Mouse (Mus musculus): Measurements from ENCODE around the gene Armc9. TPM values are rescaled to one million over a fixed set of nuclear protein-coding genes. Genes with fewer than 3 reads are reported as not detected.
A peak's percentile ranks its signal among the peaks of the same experiment; 100 is the strongest.

The Armc9 gene
- polyA plus RNA-seq, 1 experiment, result 24.9 TPM

DNA sequence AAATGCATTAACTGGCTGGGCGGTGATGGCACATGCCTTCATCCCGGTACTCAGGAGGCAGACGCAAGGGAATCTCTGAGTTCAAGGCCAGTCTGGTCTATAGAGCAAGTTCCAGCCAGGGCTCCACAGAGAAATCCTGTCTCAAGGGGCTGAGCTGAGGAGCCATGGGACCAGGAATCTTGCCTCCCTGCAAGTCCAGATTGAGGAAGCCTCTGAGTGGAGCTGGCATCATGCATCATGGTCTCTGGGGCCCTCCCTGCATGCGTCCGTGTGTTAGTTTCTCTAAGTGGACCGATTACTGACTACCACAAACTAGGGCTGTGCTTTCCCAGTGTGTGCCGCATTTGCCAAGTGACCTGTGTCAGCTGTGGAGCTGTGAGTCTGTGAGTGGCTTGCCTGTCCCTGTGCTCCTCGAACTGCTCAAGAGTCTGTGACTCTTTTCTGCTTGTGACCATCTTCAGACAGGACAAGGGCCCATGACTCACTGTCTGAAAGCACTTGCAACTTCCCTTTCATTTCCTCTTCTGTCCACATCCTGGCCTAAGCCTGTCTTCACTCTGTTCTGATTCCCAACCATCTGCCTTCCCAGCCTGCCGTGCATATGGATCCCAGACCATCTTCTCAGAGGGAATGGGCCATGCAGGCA, 74.7 kb downstream of the Armc9 start:
- no peak for DNase-seq
- Histone ChIP-seq H3K27me3 (ENCODE audit: control insufficient read depth, insufficient read depth, low read length) (no peaks in the 10 kb centered on the region), H3K27ac (ENCODE audit: insufficient read depth, low read length) (no peak overlapping the region), H3K4me3 (replicated peaks; ENCODE audit: insufficient read depth, low read depth, low read length) (no peak overlapping the region), H3K4me1 (ENCODE audit: control insufficient read depth, insufficient read depth, low read length) (no peaks in the 10 kb centered on the region)
- WGBS, result 85% methylated on average over 9 of the region's 9 CpGs
- TF ChIP-seq POLR2A (IDR thresholded peaks at IDR 0.05; ENCODE audit: borderline replicate concordance, insufficient read depth, low read length) (no peak), CTCF (IDR thresholded peaks at IDR 0.05; ENCODE audit: borderline replicate concordance, insufficient read depth, low read depth, low read length) (no peak)

DNA sequence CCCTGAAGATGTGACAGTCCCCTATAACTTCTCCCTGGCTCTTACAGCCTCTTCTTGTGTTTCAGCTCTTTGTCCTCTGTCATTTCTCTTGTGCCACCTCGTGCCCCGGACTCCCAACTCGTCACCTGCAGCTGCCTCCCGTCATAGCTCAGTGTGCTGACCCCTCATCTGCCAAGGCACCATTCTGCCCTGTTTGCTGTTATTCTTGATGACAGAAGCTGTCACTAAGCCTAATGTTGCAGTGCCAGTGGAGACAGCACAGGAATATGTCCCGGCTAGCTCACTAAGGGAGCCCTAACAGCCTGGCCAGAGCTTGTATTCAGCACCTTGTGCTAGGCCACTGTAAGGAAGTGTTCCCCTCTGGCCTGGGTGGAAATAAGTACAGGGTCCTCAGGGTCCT, 78.1 kb downstream of the Armc9 start:
- DNase-seq, result no peak
- no peak overlapping the region for H3K27ac ChIP-seq (ENCODE audit: insufficient read depth, low read length)
- no peaks in the 10 kb centered on the region; the same call in 1 of the 2 replicates for H3K4me1 ChIP-seq (ENCODE audit: control insufficient read depth, insufficient read depth, low read length)
- H3K27me3 ChIP-seq (ENCODE audit: control insufficient read depth, insufficient read depth, low read length), result no peaks in the 10 kb centered on the region
- TF ChIP-seq CTCF (IDR thresholded peaks at IDR 0.05; ENCODE audit: borderline replicate concordance, insufficient read depth, low read depth, low read length) (no peak), POLR2A (IDR thresholded peaks at IDR 0.05; ENCODE audit: borderline replicate concordance, insufficient read depth, low read length) (no peak)
- H3K4me3 ChIP-seq (replicated peaks; ENCODE audit: insufficient read depth, low read depth, low read length), result no peak overlapping the region
- WGBS, result 75% methylated on average over 5 of the region's 5 CpGs

DNA sequence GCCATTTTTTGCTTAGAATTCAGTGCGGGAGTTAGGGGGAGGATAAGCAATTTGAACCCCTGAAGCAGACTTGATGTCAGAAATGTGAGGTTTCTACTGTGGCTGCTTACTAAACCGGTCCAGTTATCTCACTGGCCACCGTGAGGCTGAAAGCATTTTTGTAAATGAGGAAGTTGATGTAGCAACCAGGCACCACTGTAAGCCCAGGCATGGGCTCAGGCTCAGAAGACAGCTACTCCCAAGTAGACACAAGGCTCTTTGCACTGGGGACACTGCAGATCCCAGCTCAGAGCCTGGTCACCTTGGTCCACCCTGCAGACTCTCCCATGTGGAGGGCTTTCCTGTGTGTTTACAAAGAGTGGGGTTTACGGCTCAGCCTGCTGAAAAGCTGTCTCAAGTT, 79.2 kb downstream of the Armc9 start:
- Histone ChIP-seq H3K4me1 (ENCODE audit: control insufficient read depth, insufficient read depth, low read length) (no peaks in the 10 kb centered on the region; the same call in 1 of the 2 replicates), H3K27me3 (ENCODE audit: control insufficient read depth, insufficient read depth, low read length) (no peaks in the 10 kb centered on the region), H3K27ac (ENCODE audit: insufficient read depth, low read length) (no peak overlapping the region), H3K4me3 (replicated peaks; ENCODE audit: insufficient read depth, low read depth, low read length) (no peak overlapping the region)
- TF ChIP-seq POLR2A (IDR thresholded peaks at IDR 0.05; ENCODE audit: borderline replicate concordance, insufficient read depth, low read length) (no peak), CTCF (IDR thresholded peaks at IDR 0.05; ENCODE audit: borderline replicate concordance, insufficient read depth, low read depth, low read length) (no peak)
- 90% methylated on average over 4 of the region's 4 CpGs for WGBS
- DNase-seq, result no peak

DNA sequence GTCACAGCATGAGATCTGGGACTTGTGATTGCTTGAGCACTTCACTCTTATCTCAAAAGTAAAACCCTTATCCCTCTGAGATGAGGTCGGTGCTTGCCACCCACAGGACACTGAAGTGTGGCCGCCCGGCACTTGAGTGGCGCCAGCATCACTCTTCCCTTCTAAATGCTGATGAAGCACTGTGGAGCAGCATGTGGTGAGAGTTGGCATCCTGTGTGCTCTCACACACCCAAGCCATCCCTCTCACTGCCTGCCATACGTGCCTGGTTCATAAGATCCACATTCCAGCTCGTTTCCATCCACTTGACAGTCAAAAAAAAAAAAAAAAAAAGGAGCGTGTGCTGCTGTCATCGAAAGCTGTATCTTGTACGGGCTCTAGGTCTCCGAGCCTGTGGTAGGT, 80.5 kb downstream of the Armc9 start:
- DNase-seq, result peak in 1 of 2 experiments; percentile 23
- no peak overlapping the region for H3K27ac ChIP-seq (ENCODE audit: insufficient read depth, low read length)

DNA sequence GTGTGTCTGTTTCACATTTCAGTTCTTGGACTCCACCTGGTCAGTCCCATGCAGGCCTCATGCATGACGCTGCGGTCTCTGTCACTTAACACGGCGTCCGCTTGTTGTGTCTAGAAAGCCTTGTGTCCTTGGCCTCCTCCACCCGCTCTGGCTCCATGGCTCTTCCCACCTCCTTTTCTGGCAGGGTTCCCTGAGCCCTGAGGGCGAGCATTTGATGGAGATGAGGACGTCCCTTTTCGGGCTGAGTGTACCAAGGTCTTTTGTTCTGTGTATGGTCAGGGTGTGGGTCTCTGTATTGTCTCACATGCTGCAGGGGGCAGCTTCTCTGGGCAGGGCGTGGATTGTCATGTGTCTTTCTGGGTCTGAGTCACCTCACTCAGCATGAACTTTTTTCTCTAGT, 81.9 kb downstream of the Armc9 start:
- H3K4me3 ChIP-seq (replicated peaks; ENCODE audit: insufficient read depth, low read depth, low read length), result no peak overlapping the region
- TF ChIP-seq CTCF (IDR thresholded peaks at IDR 0.05; ENCODE audit: borderline replicate concordance, insufficient read depth, low read depth, low read length), result no peak
- no peak for TF ChIP-seq POLR2A (IDR thresholded peaks at IDR 0.05; ENCODE audit: borderline replicate concordance, insufficient read depth, low read length)
- peak in 1 of 2 experiments; percentile 18 for DNase-seq
- H3K27ac ChIP-seq (ENCODE audit: insufficient read depth, low read length), result no peak overlapping the region
- WGBS, result 49% methylated on average over 10 of the region's 10 CpGs
- no peaks in the 10 kb centered on the region for H3K27me3 ChIP-seq (ENCODE audit: control insufficient read depth, insufficient read depth, low read length)
- peaks cover 8% of the 10 kb centered on the region for H3K4me1 ChIP-seq (ENCODE audit: control insufficient read depth, insufficient read depth, low read length)

More for the DNA sequence above, 80.5 kb downstream of the Armc9 start:
- TF ChIP-seq POLR2A (IDR thresholded peaks at IDR 0.05; ENCODE audit: borderline replicate concordance, insufficient read depth, low read length), result no peak
- no peak for TF ChIP-seq CTCF (IDR thresholded peaks at IDR 0.05; ENCODE audit: borderline replicate concordance, insufficient read depth, low read depth, low read length)
- Histone ChIP-seq H3K4me1 (ENCODE audit: control insufficient read depth, insufficient read depth, low read length) (peaks cover 6% of the 10 kb centered on the region), H3K27me3 (ENCODE audit: control insufficient read depth, insufficient read depth, low read length) (no peaks in the 10 kb centered on the region), H3K4me3 (replicated peaks; ENCODE audit: insufficient read depth, low read depth, low read length) (no peak overlapping the region)
- 50% methylated on average over 10 of the region's 10 CpGs for WGBS

DNA sequence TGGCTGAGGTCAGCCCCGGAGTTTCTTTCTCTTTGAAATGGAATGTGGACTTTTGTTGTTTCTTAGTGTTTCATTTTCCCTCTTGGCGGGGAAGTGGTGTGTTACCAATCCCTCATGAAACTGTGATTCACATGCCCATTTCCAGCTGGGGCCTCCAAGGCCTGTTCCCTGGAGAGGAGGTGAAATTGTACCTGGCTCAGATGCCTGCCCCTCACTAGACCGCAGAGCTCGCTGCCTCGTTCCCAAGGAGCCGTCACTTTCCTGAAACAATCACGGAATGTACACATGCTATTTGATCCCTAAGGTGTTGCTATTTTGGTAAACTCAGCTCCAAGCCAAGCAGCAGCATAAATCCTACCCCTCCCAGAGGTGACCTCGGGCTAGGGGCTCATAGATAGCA, 84.4 kb downstream of the Armc9 start:
- no peak for TF ChIP-seq CTCF (IDR thresholded peaks at IDR 0.05; ENCODE audit: borderline replicate concordance, insufficient read depth, low read depth, low read length)
- no peak for TF ChIP-seq POLR2A (IDR thresholded peaks at IDR 0.05; ENCODE audit: borderline replicate concordance, insufficient read depth, low read length)
- DNase-seq, result no peak
- Histone ChIP-seq H3K27ac (ENCODE audit: insufficient read depth, low read length) (no peak overlapping the region), H3K4me3 (replicated peaks; ENCODE audit: insufficient read depth, low read depth, low read length) (no peak overlapping the region), H3K27me3 (ENCODE audit: control insufficient read depth, insufficient read depth, low read length) (no peaks in the 10 kb centered on the region), H3K4me1 (ENCODE audit: control insufficient read depth, insufficient read depth, low read length) (peaks cover 8% of the 10 kb centered on the region)
- WGBS, result 84% methylated on average over 8 of the region's 8 CpGs

DNA sequence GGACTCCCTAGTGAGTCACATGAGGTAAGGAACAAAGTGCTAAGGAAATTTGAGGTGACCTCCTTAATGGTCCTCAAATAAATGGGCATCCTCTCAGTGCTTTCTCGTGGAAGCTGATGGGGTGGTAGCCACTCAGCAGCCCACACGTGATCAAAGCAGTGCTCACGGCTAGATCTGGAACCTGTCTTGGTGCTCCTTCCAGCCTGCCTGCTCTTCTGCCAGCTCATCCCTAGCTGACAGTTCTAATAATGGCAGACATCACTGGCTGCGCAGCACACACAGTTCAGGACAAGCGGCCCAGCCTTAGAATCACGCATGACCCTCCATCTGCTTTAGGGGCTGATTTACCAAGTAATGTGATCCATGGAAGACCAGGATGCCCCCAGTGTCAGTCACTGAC, 85.3 kb downstream of the Armc9 start:
- Histone ChIP-seq H3K4me3 (replicated peaks; ENCODE audit: insufficient read depth, low read depth, low read length) (no peak overlapping the region), H3K4me1 (ENCODE audit: control insufficient read depth, insufficient read depth, low read length) (peaks cover 8% of the 10 kb centered on the region), H3K27me3 (ENCODE audit: control insufficient read depth, insufficient read depth, low read length) (no peaks in the 10 kb centered on the region), H3K27ac (ENCODE audit: insufficient read depth, low read length) (peak overlapping the region; percentile 44; the same call in 1 of the 2 replicates)
- WGBS, result 23% methylated on average over 6 of the region's 6 CpGs
- DNase-seq, result peak; percentile 26 to 28
- no peak for TF ChIP-seq CTCF (IDR thresholded peaks at IDR 0.05; ENCODE audit: borderline replicate concordance, insufficient read depth, low read depth, low read length)
- TF ChIP-seq POLR2A (IDR thresholded peaks at IDR 0.05; ENCODE audit: borderline replicate concordance, insufficient read depth, low read length), result no peak

DNA sequence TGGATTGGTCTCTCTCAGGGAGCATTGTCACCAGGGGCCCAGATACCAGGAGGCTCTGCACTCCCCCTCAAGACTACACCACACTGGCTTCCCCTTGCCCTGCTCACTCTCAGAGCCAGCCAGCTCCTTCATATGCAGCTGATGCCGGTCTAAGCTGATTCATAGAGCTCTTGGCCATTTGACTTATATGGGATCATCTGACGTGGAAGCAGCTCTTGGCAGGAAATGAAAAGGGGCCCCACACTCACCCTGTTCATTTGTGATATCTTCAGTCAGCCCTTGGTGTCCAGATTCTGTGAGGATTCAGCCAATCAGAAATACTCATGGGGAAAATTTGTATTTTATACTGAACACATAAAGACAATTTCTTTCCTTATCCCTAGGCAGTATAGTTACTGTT, 86.4 kb downstream of the Armc9 start:
- no peak for DNase-seq
- H3K4me3 ChIP-seq (replicated peaks; ENCODE audit: insufficient read depth, low read depth, low read length), result no peak overlapping the region
- no peak overlapping the region for H3K27ac ChIP-seq (ENCODE audit: insufficient read depth, low read length)
- H3K27me3 ChIP-seq (ENCODE audit: control insufficient read depth, insufficient read depth, low read length), result no peaks in the 10 kb centered on the region
- no peak for TF ChIP-seq POLR2A (IDR thresholded peaks at IDR 0.05; ENCODE audit: borderline replicate concordance, insufficient read depth, low read length)
- WGBS, result 86% methylated on average over 2 of the region's 2 CpGs
- H3K4me1 ChIP-seq (ENCODE audit: control insufficient read depth, insufficient read depth, low read length), result peaks cover 8% of the 10 kb centered on the region

Data from cerebellum, adult 2 months (tissue).